Mouse (Mus musculus) G1E (cell line): ENCODE measurements around the gene Btg4.

Experiments used
- CTCF ChIP-seq: IDR thresholded peaks from 2 replicates; pipeline ENCODE4 v1.5.1; 2012; ENCODE audit warnings: low read depth, low read length, inconsistent platforms, mixed read lengths
- GATA1 ChIP-seq: IDR thresholded peaks from 2 replicates; pipeline ENCODE4 v1.6.1; 2012; ENCODE audit warnings: borderline replicate concordance, low read length, inconsistent platforms, mixed read lengths
- GATA2 ChIP-seq: IDR thresholded peaks from 2 replicates; pipeline ENCODE4 v1.6.1; 2012; ENCODE audit warnings: low read depth, low read length, inconsistent platforms, borderline replicate concordance
- POLR2AphosphoS5 ChIP-seq: IDR thresholded peaks from 2 replicates; pipeline ENCODE4 v1.6.1; 2012; ENCODE audit warnings: low read depth, low read length, inconsistent platforms; ENCODE audit not compliant: insufficient replicate concordance
- TAL1 ChIP-seq: conservative IDR thresholded peaks from 2 replicates; pipeline ENCODE4 v1.6.1; 2012; ENCODE audit warnings: low read depth, low read length, inconsistent platforms, mixed read lengths

DNA sequence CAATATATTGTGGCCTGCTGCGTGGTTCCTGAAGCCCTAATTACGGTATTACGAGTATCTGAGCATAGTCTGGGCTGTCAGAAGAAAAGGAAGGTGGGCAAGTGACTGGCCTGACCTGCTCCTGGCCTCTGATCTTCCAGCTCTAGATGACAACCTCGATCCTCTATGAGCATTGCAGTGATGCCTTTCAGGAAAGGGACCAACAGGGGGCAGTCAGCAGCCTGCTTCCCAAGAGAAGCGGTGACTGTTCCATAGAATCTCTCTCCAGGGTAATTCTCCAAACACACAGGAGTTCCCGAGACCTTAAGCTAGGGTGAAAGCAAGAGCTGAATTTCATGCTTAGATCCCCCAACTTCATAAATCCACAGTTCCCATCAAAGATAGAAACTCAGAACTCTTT, 83.5 kb downstream of the Btg4 start:
- no peak for TF ChIP-seq CTCF
- TF ChIP-seq GATA1: no peak
- no peak for TF ChIP-seq TAL1
- TF ChIP-seq POLR2AphosphoS5: no peak
- TF ChIP-seq GATA2: no peak
